Mouse (Mus musculus): ENCODE measurements at regions not wholly inside any gene's neighbourhood (a gene's known extent, or its start where the extent isn't known, plus 50 kb on each side); places are given as distances from the start of the nearest gene placed in this dataset.

- Histone ChIP-seq H3K36me3 (ENCODE audit: control insufficient read depth, insufficient read depth, low read length, poor library complexity, severe bottlenecking) (no peaks in the 10 kb centered on the region), H3K27ac (ENCODE audit: insufficient read depth, low read depth, low read length, poor library complexity, severe bottlenecking) (no peak overlapping the region), H3K4me3 (ENCODE audit: insufficient read depth in 1 of 2, low read depth in 1 of 2, low read length in 2 of 2, poor library complexity in 1 of 2, severe bottlenecking in 1 of 2) (no peak overlapping the region), H3K9ac (ENCODE audit: insufficient read depth, low read depth, low read length, poor library complexity, severe bottlenecking) (no peak overlapping the region), H3K9me3 (ENCODE audit: control insufficient read depth, insufficient read depth, low read depth, low read length) (no peaks in the 10 kb centered on the region), H3K4me1 (ENCODE audit: control insufficient read depth in 2 of 2, insufficient read depth in 2 of 2, low read length in 2 of 2, poor library complexity in 1 of 2) (no peaks in the 10 kb centered on the region)
- in situ Hi-C loops (cut with MboI; ENCODE audit: low sequenced_read_pairs in 2 of 2, unreplicated experiment in 2 of 2), result no loop called here
- TF ChIP-seq ZC3H11A (IDR thresholded peaks at IDR 0.05; ENCODE audit: borderline replicate concordance, low read depth, low read length) (no peak), MAFK (IDR thresholded peaks at IDR 0.05; ENCODE audit: insufficient read depth, low read depth, low read length) (no peak), HCFC1 (IDR thresholded peaks at IDR 0.05; ENCODE audit: borderline replicate concordance, insufficient read depth, low read length) (no peak), ZNF384 (IDR thresholded peaks at IDR 0.05; ENCODE audit: low read depth, low read length) (no peak), CHD2 (IDR thresholded peaks at IDR 0.05; ENCODE audit: low read depth, low read length) (no peak)
- no peak for DNase-seq (ENCODE audit: low read depth, low spot score)
Observed at GRCm38 (mm10) chr2:46283929-46284598, 1166.9 kb upstream of the Zeb2 start.

GRCm38 (mm10) chr2:46280822-46281221 lies 1163.6 kb upstream of the Zeb2 start:
- Histone ChIP-seq H3K36me3 (ENCODE audit: control insufficient read depth, insufficient read depth, low read length, poor library complexity, severe bottlenecking) (no peaks in the 10 kb centered on the region), H3K9me3 (ENCODE audit: control insufficient read depth, insufficient read depth, low read depth, low read length) (no peaks in the 10 kb centered on the region), H3K27ac (ENCODE audit: insufficient read depth, low read depth, low read length, poor library complexity, severe bottlenecking) (no peak overlapping the region), H3K4me3 (ENCODE audit: insufficient read depth in 1 of 2, low read depth in 1 of 2, low read length in 2 of 2, poor library complexity in 1 of 2, severe bottlenecking in 1 of 2) (no peak overlapping the region), H3K4me1 (ENCODE audit: control insufficient read depth in 2 of 2, insufficient read depth in 2 of 2, low read length in 2 of 2, poor library complexity in 1 of 2) (no peaks in the 10 kb centered on the region), H3K9ac (ENCODE audit: insufficient read depth, low read depth, low read length, poor library complexity, severe bottlenecking) (no peak overlapping the region)
- no peak for TF ChIP-seq HCFC1 (IDR thresholded peaks at IDR 0.05; ENCODE audit: borderline replicate concordance, insufficient read depth, low read length)
- no peak for TF ChIP-seq CHD2 (IDR thresholded peaks at IDR 0.05; ENCODE audit: low read depth, low read length)
- TF ChIP-seq ZNF384 (IDR thresholded peaks at IDR 0.05; ENCODE audit: low read depth, low read length), result no peak
- TF ChIP-seq MAFK (IDR thresholded peaks at IDR 0.05; ENCODE audit: insufficient read depth, low read depth, low read length), result no peak
- TF ChIP-seq ZC3H11A (IDR thresholded peaks at IDR 0.05; ENCODE audit: borderline replicate concordance, low read depth, low read length), result no peak
- no peak for DNase-seq (ENCODE audit: low read depth, low spot score)
- in situ Hi-C loops (cut with MboI; ENCODE audit: low sequenced_read_pairs in 2 of 2, unreplicated experiment in 2 of 2), result no loop called here

- DNase-seq (ENCODE audit: low read depth, low spot score), result no peak
- TF ChIP-seq CHD2 (IDR thresholded peaks at IDR 0.05; ENCODE audit: low read depth, low read length), result no peak
- TF ChIP-seq HCFC1 (IDR thresholded peaks at IDR 0.05; ENCODE audit: borderline replicate concordance, insufficient read depth, low read length), result no peak
- TF ChIP-seq ZNF384 (IDR thresholded peaks at IDR 0.05; ENCODE audit: low read depth, low read length), result no peak
- no peak for TF ChIP-seq ZC3H11A (IDR thresholded peaks at IDR 0.05; ENCODE audit: borderline replicate concordance, low read depth, low read length)
- no peak for TF ChIP-seq MAFK (IDR thresholded peaks at IDR 0.05; ENCODE audit: insufficient read depth, low read depth, low read length)
- H3K36me3 ChIP-seq (ENCODE audit: control insufficient read depth, insufficient read depth, low read length, poor library complexity, severe bottlenecking), result no peaks in the 10 kb centered on the region
Observed at GRCm38 (mm10) chr2:46261618-46262017, 1144.4 kb upstream of the Zeb2 start.

GRCm38 (mm10) chr2:46251562-46251961 lies 1134.4 kb upstream of the Zeb2 start:
- Histone ChIP-seq H3K9me3 (ENCODE audit: control insufficient read depth, insufficient read depth, low read depth, low read length) (no peaks in the 10 kb centered on the region), H3K9ac (ENCODE audit: insufficient read depth, low read depth, low read length, poor library complexity, severe bottlenecking) (no peak overlapping the region), H3K4me3 (ENCODE audit: insufficient read depth in 1 of 2, low read depth in 1 of 2, low read length in 2 of 2, poor library complexity in 1 of 2, severe bottlenecking in 1 of 2) (no peak overlapping the region), H3K4me1 (ENCODE audit: control insufficient read depth in 2 of 2, insufficient read depth in 2 of 2, low read length in 2 of 2, poor library complexity in 1 of 2) (no peaks in the 10 kb centered on the region), H3K36me3 (ENCODE audit: control insufficient read depth, insufficient read depth, low read length, poor library complexity, severe bottlenecking) (no peaks in the 10 kb centered on the region), H3K27ac (ENCODE audit: insufficient read depth, low read depth, low read length, poor library complexity, severe bottlenecking) (no peak overlapping the region)
- in situ Hi-C loops (cut with MboI; ENCODE audit: low sequenced_read_pairs in 2 of 2, unreplicated experiment in 2 of 2), result no loop called here
- TF ChIP-seq ZNF384 (IDR thresholded peaks at IDR 0.05; ENCODE audit: low read depth, low read length), result no peak
- TF ChIP-seq HCFC1 (IDR thresholded peaks at IDR 0.05; ENCODE audit: borderline replicate concordance, insufficient read depth, low read length), result no peak
- TF ChIP-seq ZC3H11A (IDR thresholded peaks at IDR 0.05; ENCODE audit: borderline replicate concordance, low read depth, low read length), result no peak
- TF ChIP-seq MAFK (IDR thresholded peaks at IDR 0.05; ENCODE audit: insufficient read depth, low read depth, low read length), result no peak
- TF ChIP-seq CHD2 (IDR thresholded peaks at IDR 0.05; ENCODE audit: low read depth, low read length), result no peak
- no peak for DNase-seq (ENCODE audit: low read depth, low spot score)

More at GRCm38 (mm10) chr2:46261618-46262017, 1144.4 kb upstream of the Zeb2 start:
- H3K4me1 ChIP-seq (ENCODE audit: control insufficient read depth in 2 of 2, insufficient read depth in 2 of 2, low read length in 2 of 2, poor library complexity in 1 of 2), result no peaks in the 10 kb centered on the region
- H3K27ac ChIP-seq (ENCODE audit: insufficient read depth, low read depth, low read length, poor library complexity, severe bottlenecking), result no peak overlapping the region
- H3K4me3 ChIP-seq (ENCODE audit: insufficient read depth in 1 of 2, low read depth in 1 of 2, low read length in 2 of 2, poor library complexity in 1 of 2, severe bottlenecking in 1 of 2), result no peak overlapping the region
- H3K9me3 ChIP-seq (ENCODE audit: control insufficient read depth, insufficient read depth, low read depth, low read length), result no peaks in the 10 kb centered on the region
- no peak overlapping the region for H3K9ac ChIP-seq (ENCODE audit: insufficient read depth, low read depth, low read length, poor library complexity, severe bottlenecking)
- in situ Hi-C loops (cut with MboI; ENCODE audit: low sequenced_read_pairs in 2 of 2, unreplicated experiment in 2 of 2), result no loop called here

Data from ES-E14 (cell line).